Mouse (Mus musculus) adrenal gland, postnatal 10 days (tissue): ENCODE measurements at regions not wholly inside any gene's neighbourhood (a gene's known extent, or its start where the extent isn't known, plus 50 kb on each side); places are given as distances from the start of the nearest gene placed in this dataset.

Source experiments
- DNase-seq: peaks from one replicate; pipeline ENCODE4 v3.0.0; 2021; ENCODE audit warnings: mixed read lengths

DNA sequence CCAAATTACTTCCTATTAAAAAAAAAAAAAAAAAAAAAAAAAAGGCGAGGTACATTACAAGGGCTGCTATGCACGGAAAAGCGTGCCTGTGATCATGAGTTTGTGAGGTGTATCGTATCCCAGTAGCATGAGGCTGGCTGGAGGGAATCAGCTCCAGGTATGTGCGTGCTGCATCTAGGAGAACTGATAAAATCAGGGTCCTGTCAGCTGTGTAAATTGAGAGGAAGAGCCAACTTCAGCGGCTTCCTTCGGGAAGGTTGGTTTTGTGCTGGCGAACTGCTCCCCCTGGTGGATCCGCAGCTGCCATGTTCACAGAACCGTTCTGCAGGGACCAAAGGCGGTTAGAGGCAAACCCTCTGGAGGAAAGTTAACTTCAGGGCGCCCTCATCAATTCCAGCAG is 60.8 kb upstream of the Gm10295 start:
- DNase-seq: peak; percentile 90

DNA sequence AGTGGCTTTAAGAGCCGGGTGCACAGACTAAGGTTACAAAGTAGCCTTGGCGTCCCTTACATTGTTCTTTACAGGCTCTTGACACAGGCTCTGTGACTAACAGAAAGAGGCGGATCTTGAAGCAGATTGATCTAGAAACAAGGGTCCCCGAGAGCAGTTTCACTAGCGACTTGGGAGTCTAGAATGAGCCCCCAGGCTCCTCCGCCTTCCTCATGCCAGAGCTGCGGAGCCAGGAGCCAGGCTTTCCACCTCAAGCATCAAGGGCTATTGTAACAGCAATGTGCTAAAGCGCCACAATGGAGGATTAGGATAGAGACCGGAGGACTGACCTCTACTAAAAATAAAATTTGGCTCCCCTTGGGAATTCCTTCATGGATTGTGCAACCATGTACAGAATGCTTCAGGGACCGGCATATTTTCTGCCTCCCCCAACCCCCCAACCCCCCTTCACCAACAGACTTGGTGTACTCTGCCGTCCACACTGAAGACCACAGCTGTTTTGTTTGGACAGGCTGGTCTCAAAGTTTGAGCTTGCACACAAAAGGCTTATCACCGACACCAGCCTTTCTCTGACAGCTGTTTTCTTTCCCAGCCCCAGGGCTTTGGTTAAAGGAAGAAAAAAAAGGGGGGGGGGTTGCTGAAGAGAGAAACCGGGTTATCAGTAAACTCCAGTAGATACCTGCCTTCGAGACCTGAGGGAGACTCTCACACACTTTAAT is 60.2 kb upstream of the Gm10295 start:
- DNase-seq: peak; percentile 33

DNA sequence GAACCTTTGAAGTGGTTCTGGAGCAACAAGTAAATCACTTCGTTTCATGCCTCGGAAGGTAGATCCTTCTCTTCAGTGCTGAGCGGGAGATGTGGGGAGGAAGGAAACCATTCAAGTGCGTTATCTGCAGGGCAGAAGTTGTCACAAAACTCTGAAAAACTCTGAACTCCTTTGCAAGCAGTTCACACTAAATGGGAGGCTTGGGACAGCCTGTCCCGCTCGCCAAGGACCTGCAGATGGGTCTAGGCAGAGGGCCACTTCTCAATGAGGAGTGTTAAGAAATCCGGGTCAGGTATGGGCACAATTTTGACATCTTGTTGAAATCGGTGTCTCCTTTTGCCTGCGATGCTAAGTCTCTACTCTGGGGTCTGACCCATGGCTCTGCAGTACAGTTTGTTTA is 58.6 kb upstream of the Gm10295 start:
- DNase-seq: no peak

DNA sequence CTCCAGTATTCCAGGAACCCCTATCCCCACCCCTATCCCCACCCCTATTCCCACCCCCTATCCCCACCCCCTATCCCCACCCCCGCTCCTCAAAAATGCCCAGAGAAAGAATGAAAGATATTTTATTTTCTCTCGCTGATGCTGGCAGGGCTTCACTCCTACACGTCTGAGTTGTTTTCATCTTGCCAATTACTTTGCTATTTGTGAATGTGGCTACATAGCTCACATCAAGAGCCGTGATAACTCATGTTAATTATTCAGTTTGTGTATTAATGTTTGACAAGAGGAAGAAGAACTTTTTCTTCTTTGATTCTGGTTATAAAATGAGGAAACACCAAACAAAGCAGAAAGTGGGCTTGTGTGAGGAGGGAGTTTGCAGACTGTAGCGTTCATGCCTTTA is 57.8 kb upstream of the Gm10295 start:
- no peak for DNase-seq

DNA sequence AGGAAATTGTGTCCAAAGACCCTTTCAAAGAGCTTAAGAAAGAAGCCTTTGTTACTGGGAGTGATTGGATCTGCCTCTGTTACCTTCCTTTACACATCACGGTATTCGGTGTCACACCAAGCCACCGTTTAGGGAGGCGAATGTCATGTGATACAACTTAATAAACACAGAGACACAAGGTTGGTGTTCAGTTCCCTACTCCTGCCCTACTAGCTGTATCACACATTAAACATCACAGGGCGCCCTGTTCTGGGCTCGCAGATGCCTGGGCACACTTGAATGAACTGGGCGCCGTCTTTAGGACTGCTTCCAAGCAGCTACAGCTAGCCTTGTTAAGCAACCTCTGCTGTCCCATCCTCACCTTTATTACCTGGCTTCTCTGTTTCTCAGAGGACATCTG is 55.0 kb upstream of the Gm10295 start:
- no peak for DNase-seq
